Mouse (Mus musculus): ENCODE measurements around the gene Klhl29. TPM values are rescaled to one million over a fixed set of nuclear protein-coding genes. Genes with fewer than 3 reads are reported as not detected.

Gene Klhl29
- polyA plus RNA-seq, 1 experiment, result 2.4 TPM

GRCm38 (mm10) chr12:5374684-5375615 is 532 bp downstream of the Klhl29 start:
- Histone ChIP-seq H3K27ac (ENCODE audit: insufficient read depth, low read depth, low read length) (no peak overlapping the region), H3K4me3 (ENCODE audit: insufficient read depth, low read depth, low read length) (peak overlapping the region; percentile 52), H3K27me3 (replicated peaks; ENCODE audit: control insufficient read depth, insufficient read depth, low read length) (0 out of 2 replicates have a peak, but pooled peaks cover 1% of the 10 kb centered on the region), H3K4me1 (ENCODE audit: control insufficient read depth, insufficient read depth, low read length) (0 out of 2 replicates have a peak, but pooled peaks cover 2% of the 10 kb centered on the region), H3K36me3 (ENCODE audit: control insufficient read depth, insufficient read depth, low read length) (no peaks in the 10 kb centered on the region)
- TF ChIP-seq POLR2A (IDR thresholded peaks at IDR 0.05; ENCODE audit: low read depth, low read length) (no peak), CTCF (conservative IDR thresholded peaks at IDR 0.05; ENCODE audit: insufficient read depth, insufficient read length, low read depth, low read length) (no peak)
- WGBS, result under 1% methylated on average over 80 of the region's 84 CpGs
- DNase-seq, result peak; percentile 11

GRCm38 (mm10) chr12:5374196-5374683 is 1.2 kb downstream of the Klhl29 start:
- DNase-seq, result no peak
- 0 out of 2 replicates have a peak, but pooled peaks cover 2% of the 10 kb centered on the region for H3K4me1 ChIP-seq (ENCODE audit: control insufficient read depth, insufficient read depth, low read length)
- peak overlapping the region; percentile 52 for H3K4me3 ChIP-seq (ENCODE audit: insufficient read depth, low read depth, low read length)
- no peak overlapping the region for H3K27ac ChIP-seq (ENCODE audit: insufficient read depth, low read depth, low read length)
- TF ChIP-seq POLR2A (IDR thresholded peaks at IDR 0.05; ENCODE audit: low read depth, low read length), result no peak
- no peak for TF ChIP-seq CTCF (conservative IDR thresholded peaks at IDR 0.05; ENCODE audit: insufficient read depth, insufficient read length, low read depth, low read length)
- no peaks in the 10 kb centered on the region for H3K36me3 ChIP-seq (ENCODE audit: control insufficient read depth, insufficient read depth, low read length)
- 0 out of 2 replicates have a peak, but pooled peaks cover 1% of the 10 kb centered on the region for H3K27me3 ChIP-seq (replicated peaks; ENCODE audit: control insufficient read depth, insufficient read depth, low read length)
- WGBS, result 2% methylated on average over 31 of the region's 31 CpGs

- DNase-seq, result peak; percentile 14
- Histone ChIP-seq H3K27me3 (replicated peaks; ENCODE audit: control insufficient read depth, insufficient read depth, low read length) (0 out of 2 replicates have a peak, but pooled peaks cover 1% of the 10 kb centered on the region), H3K4me3 (ENCODE audit: insufficient read depth, low read depth, low read length) (peak overlapping the region; percentile 52), H3K27ac (ENCODE audit: insufficient read depth, low read depth, low read length) (no peak overlapping the region), H3K4me1 (ENCODE audit: control insufficient read depth, insufficient read depth, low read length) (0 out of 2 replicates have a peak, but pooled peaks cover 2% of the 10 kb centered on the region), H3K36me3 (ENCODE audit: control insufficient read depth, insufficient read depth, low read length) (no peaks in the 10 kb centered on the region)
- TF ChIP-seq CTCF (conservative IDR thresholded peaks at IDR 0.05; ENCODE audit: insufficient read depth, insufficient read length, low read depth, low read length) (no peak), POLR2A (IDR thresholded peaks at IDR 0.05; ENCODE audit: low read depth, low read length) (no peak)
- under 1% methylated on average over 42 of the region's 42 CpGs for WGBS
These were observed 1.8 kb downstream of the Klhl29 start for GRCm38 (mm10) chr12:5373641-5374195.

GRCm38 (mm10) chr12:5369396-5369795 is 6.1 kb downstream of the Klhl29 start:
- 97% methylated on average over 4 of the region's 4 CpGs for WGBS
- no peak overlapping the region for H3K27ac ChIP-seq (ENCODE audit: insufficient read depth, low read depth, low read length)
- TF ChIP-seq CTCF (conservative IDR thresholded peaks at IDR 0.05; ENCODE audit: insufficient read depth, insufficient read length, low read depth, low read length), result no peak
- TF ChIP-seq POLR2A (IDR thresholded peaks at IDR 0.05; ENCODE audit: low read depth, low read length), result no peak
- no peak overlapping the region for H3K4me3 ChIP-seq (ENCODE audit: insufficient read depth, low read depth, low read length)
- H3K36me3 ChIP-seq (ENCODE audit: control insufficient read depth, insufficient read depth, low read length), result no peaks in the 10 kb centered on the region
- DNase-seq, result no peak
- 0 out of 2 replicates have a peak, but pooled peaks cover 1% of the 10 kb centered on the region for H3K27me3 ChIP-seq (replicated peaks; ENCODE audit: control insufficient read depth, insufficient read depth, low read length)
- 0 out of 2 replicates have a peak, but pooled peaks cover 2% of the 10 kb centered on the region for H3K4me1 ChIP-seq (ENCODE audit: control insufficient read depth, insufficient read depth, low read length)

GRCm38 (mm10) chr12:5364836-5365235 is 10.6 kb downstream of the Klhl29 start:
- Histone ChIP-seq H3K4me1 (ENCODE audit: control insufficient read depth, insufficient read depth, low read length) (no peaks in the 10 kb centered on the region), H3K27ac (ENCODE audit: insufficient read depth, low read depth, low read length) (no peak overlapping the region), H3K27me3 (replicated peaks; ENCODE audit: control insufficient read depth, insufficient read depth, low read length) (no peaks in the 10 kb centered on the region), H3K4me3 (ENCODE audit: insufficient read depth, low read depth, low read length) (no peak overlapping the region), H3K36me3 (ENCODE audit: control insufficient read depth, insufficient read depth, low read length) (no peaks in the 10 kb centered on the region)
- 97% methylated on average over 3 of the region's 3 CpGs for WGBS
- TF ChIP-seq POLR2A (IDR thresholded peaks at IDR 0.05; ENCODE audit: low read depth, low read length), result no peak
- TF ChIP-seq CTCF (conservative IDR thresholded peaks at IDR 0.05; ENCODE audit: insufficient read depth, insufficient read length, low read depth, low read length), result no peak
- no peak for DNase-seq

- DNase-seq, result no peak
- Histone ChIP-seq H3K4me1 (ENCODE audit: control insufficient read depth, insufficient read depth, low read length) (no peaks in the 10 kb centered on the region), H3K4me3 (ENCODE audit: insufficient read depth, low read depth, low read length) (no peak overlapping the region), H3K36me3 (ENCODE audit: control insufficient read depth, insufficient read depth, low read length) (no peaks in the 10 kb centered on the region), H3K27me3 (replicated peaks; ENCODE audit: control insufficient read depth, insufficient read depth, low read length) (no peaks in the 10 kb centered on the region), H3K27ac (ENCODE audit: insufficient read depth, low read depth, low read length) (no peak overlapping the region)
- TF ChIP-seq CTCF (conservative IDR thresholded peaks at IDR 0.05; ENCODE audit: insufficient read depth, insufficient read length, low read depth, low read length) (no peak), POLR2A (IDR thresholded peaks at IDR 0.05; ENCODE audit: low read depth, low read length) (no peak)
- 92% methylated on average over 17 of the region's 17 CpGs for WGBS
These were observed 11.4 kb downstream of the Klhl29 start for GRCm38 (mm10) chr12:5363961-5364634.
